Mouse (Mus musculus): Measurements from ENCODE around the gene Psap. TPM values are rescaled to one million over a fixed set of nuclear protein-coding genes. Genes with fewer than 3 reads are reported as not detected.

The Psap gene
- polyA plus RNA-seq, 1 experiment from 2014 or later: 63.6 TPM

GRCm38 (mm10) chr10:60280353-60280752 lies 2.9 kb downstream of the Psap start:
- no peak for DNase-seq (ENCODE audit: low spot score)
- H3K27me3 ChIP-seq (ENCODE audit: control insufficient read depth, insufficient read depth, low read length): no peaks in the 10 kb centered on the region
- peaks cover 17% of the 10 kb centered on the region for H3K4me1 ChIP-seq (replicated peaks; ENCODE audit: control insufficient read depth, insufficient read depth, low read length)
- WGBS: 91% methylated on average over 6 of the region's 6 CpGs
- H3K27ac ChIP-seq (ENCODE audit: low read depth, low read length): no peak overlapping the region
- H3K4me2 ChIP-seq (ENCODE audit: low read depth, low read length, severe bottlenecking): no peak overlapping the region
- H3K4me3 ChIP-seq (ENCODE audit: low read depth, low read length): no peak overlapping the region
- no peaks in the 10 kb centered on the region for H3K36me3 ChIP-seq (ENCODE audit: control insufficient read depth, insufficient read depth, low read length)
- H3K9me3 ChIP-seq (ENCODE audit: control insufficient read depth, low read length): no peaks in the 10 kb centered on the region
- no peak for ATAC-seq (replicated peaks; ENCODE audit: low FRiP score)
- no peak overlapping the region for H3K9ac ChIP-seq (ENCODE audit: low read length)

- Histone ChIP-seq H3K27ac (ENCODE audit: low read depth, low read length) (no peak overlapping the region), H3K9ac (ENCODE audit: low read length) (no peak overlapping the region), H3K27me3 (ENCODE audit: control insufficient read depth, insufficient read depth, low read length) (no peaks in the 10 kb centered on the region), H3K4me1 (replicated peaks; ENCODE audit: control insufficient read depth, insufficient read depth, low read length) (peaks cover 28% of the 10 kb centered on the region), H3K9me3 (ENCODE audit: control insufficient read depth, low read length) (no peaks in the 10 kb centered on the region), H3K36me3 (ENCODE audit: control insufficient read depth, insufficient read depth, low read length) (no peaks in the 10 kb centered on the region), H3K4me3 (ENCODE audit: low read depth, low read length) (no peak overlapping the region), H3K4me2 (ENCODE audit: low read depth, low read length, severe bottlenecking) (no peak overlapping the region)
- DNase-seq (ENCODE audit: low spot score): no peak
- ATAC-seq (replicated peaks; ENCODE audit: low FRiP score): no peak
- 90% methylated on average over 9 of the region's 9 CpGs for WGBS
These were observed 4.2 kb downstream of the Psap start for GRCm38 (mm10) chr10:60281571-60282050.

GRCm38 (mm10) chr10:60282116-60283014 lies 4.9 kb downstream of the Psap start:
- WGBS: 74% methylated on average over 10 of the region's 10 CpGs
- H3K4me1 ChIP-seq (replicated peaks; ENCODE audit: control insufficient read depth, insufficient read depth, low read length): peaks cover 30% of the 10 kb centered on the region

GRCm38 (mm10) chr10:60284248-60284647 lies 6.8 kb downstream of the Psap start:
- H3K4me2 ChIP-seq (ENCODE audit: low read depth, low read length, severe bottlenecking): no peak overlapping the region
- H3K36me3 ChIP-seq (ENCODE audit: control insufficient read depth, insufficient read depth, low read length): no peaks in the 10 kb centered on the region
- no peaks in the 10 kb centered on the region for H3K27me3 ChIP-seq (ENCODE audit: control insufficient read depth, insufficient read depth, low read length)
- no peak for ATAC-seq (replicated peaks; ENCODE audit: low FRiP score)
- H3K9ac ChIP-seq (ENCODE audit: low read length): no peak overlapping the region; the same call in 1 of the 2 replicates
- no peak for DNase-seq (ENCODE audit: low spot score)
- H3K9me3 ChIP-seq (ENCODE audit: control insufficient read depth, low read length): no peaks in the 10 kb centered on the region
- H3K4me3 ChIP-seq (ENCODE audit: low read depth, low read length): no peak overlapping the region
- no peak overlapping the region for H3K27ac ChIP-seq (ENCODE audit: low read depth, low read length)
- WGBS: 74% methylated on average over 6 of the region's 6 CpGs
- peaks cover 30% of the 10 kb centered on the region for H3K4me1 ChIP-seq (replicated peaks; ENCODE audit: control insufficient read depth, insufficient read depth, low read length)

More at GRCm38 (mm10) chr10:60282116-60283014, 4.9 kb downstream of the Psap start:
- DNase-seq (ENCODE audit: low spot score) (no peak), ATAC-seq (replicated peaks; ENCODE audit: low FRiP score) (no peak)
- no peaks in the 10 kb centered on the region for H3K27me3 ChIP-seq (ENCODE audit: control insufficient read depth, insufficient read depth, low read length)
- H3K4me3 ChIP-seq (ENCODE audit: low read depth, low read length): no peak overlapping the region
- H3K4me2 ChIP-seq (ENCODE audit: low read depth, low read length, severe bottlenecking): no peak overlapping the region
- H3K9ac ChIP-seq (ENCODE audit: low read length): no peak overlapping the region
- H3K27ac ChIP-seq (ENCODE audit: low read depth, low read length): no peak overlapping the region
- H3K9me3 ChIP-seq (ENCODE audit: control insufficient read depth, low read length): no peaks in the 10 kb centered on the region
- no peaks in the 10 kb centered on the region for H3K36me3 ChIP-seq (ENCODE audit: control insufficient read depth, insufficient read depth, low read length)

- no peaks in the 10 kb centered on the region for H3K36me3 ChIP-seq (ENCODE audit: control insufficient read depth, insufficient read depth, low read length)
- H3K27ac ChIP-seq (ENCODE audit: low read depth, low read length): peak overlapping the region; percentile 73; the same call in 1 of the 2 replicates
- peak overlapping the region; percentile 35 for H3K9ac ChIP-seq (ENCODE audit: low read length)
- 65% methylated on average over 8 of the region's 8 CpGs for WGBS
- ATAC-seq (replicated peaks; ENCODE audit: low FRiP score): no peak
- no peak overlapping the region for H3K4me3 ChIP-seq (ENCODE audit: low read depth, low read length)
- H3K4me2 ChIP-seq (ENCODE audit: low read depth, low read length, severe bottlenecking): 0 out of 2 replicates have a peak overlapping the region, but pooled peaks have one; percentile 45
- no peaks in the 10 kb centered on the region for H3K27me3 ChIP-seq (ENCODE audit: control insufficient read depth, insufficient read depth, low read length)
- no peaks in the 10 kb centered on the region for H3K9me3 ChIP-seq (ENCODE audit: control insufficient read depth, low read length)
- peaks cover 30% of the 10 kb centered on the region for H3K4me1 ChIP-seq (replicated peaks; ENCODE audit: control insufficient read depth, insufficient read depth, low read length)
- DNase-seq (ENCODE audit: low spot score): no peak
These were observed 7.3 kb downstream of the Psap start for GRCm38 (mm10) chr10:60284676-60285111.

- no peak for DNase-seq (ENCODE audit: low spot score)
These were observed 7.8 kb downstream of the Psap start for GRCm38 (mm10) chr10:60285183-60285582.

GRCm38 (mm10) chr10:60285676-60286372 lies 8.4 kb downstream of the Psap start:
- DNase-seq (ENCODE audit: low spot score) (peak; percentile 83), ATAC-seq (replicated peaks; ENCODE audit: low FRiP score) (peak; percentile 70)
- Histone ChIP-seq H3K9me3 (ENCODE audit: control insufficient read depth, low read length) (no peaks in the 10 kb centered on the region), H3K36me3 (ENCODE audit: control insufficient read depth, insufficient read depth, low read length) (no peaks in the 10 kb centered on the region), H3K27ac (ENCODE audit: low read depth, low read length) (peak overlapping the region; percentile 73), H3K27me3 (ENCODE audit: control insufficient read depth, insufficient read depth, low read length) (no peaks in the 10 kb centered on the region), H3K4me2 (ENCODE audit: low read depth, low read length, severe bottlenecking) (peak overlapping the region; percentile 45), H3K4me1 (replicated peaks; ENCODE audit: control insufficient read depth, insufficient read depth, low read length) (peaks cover 30% of the 10 kb centered on the region), H3K9ac (ENCODE audit: low read length) (peak overlapping the region; percentile 35), H3K4me3 (ENCODE audit: low read depth, low read length) (peak overlapping the region; percentile 8; the same call in 1 of the 2 replicates)
- 43% methylated on average over 14 of the region's 14 CpGs for WGBS

More at GRCm38 (mm10) chr10:60285183-60285582, 7.8 kb downstream of the Psap start:
- Histone ChIP-seq H3K36me3 (ENCODE audit: control insufficient read depth, insufficient read depth, low read length) (no peaks in the 10 kb centered on the region), H3K4me3 (ENCODE audit: low read depth, low read length) (peak overlapping the region; percentile 8; the same call in 1 of the 2 replicates), H3K27me3 (ENCODE audit: control insufficient read depth, insufficient read depth, low read length) (no peaks in the 10 kb centered on the region), H3K27ac (ENCODE audit: low read depth, low read length) (peak overlapping the region; percentile 73), H3K4me1 (replicated peaks; ENCODE audit: control insufficient read depth, insufficient read depth, low read length) (peaks cover 30% of the 10 kb centered on the region), H3K4me2 (ENCODE audit: low read depth, low read length, severe bottlenecking) (peak overlapping the region; percentile 45), H3K9ac (ENCODE audit: low read length) (peak overlapping the region; percentile 35), H3K9me3 (ENCODE audit: control insufficient read depth, low read length) (no peaks in the 10 kb centered on the region)
- ATAC-seq (replicated peaks; ENCODE audit: low FRiP score): peak; percentile 61
- 69% methylated on average over 8 of the region's 8 CpGs for WGBS

- peaks cover 30% of the 10 kb centered on the region for H3K4me1 ChIP-seq (replicated peaks; ENCODE audit: control insufficient read depth, insufficient read depth, low read length)
- no peaks in the 10 kb centered on the region for H3K27me3 ChIP-seq (ENCODE audit: control insufficient read depth, insufficient read depth, low read length)
- H3K4me2 ChIP-seq (ENCODE audit: low read depth, low read length, severe bottlenecking): no peak overlapping the region
- H3K9ac ChIP-seq (ENCODE audit: low read length): no peak overlapping the region
- no peak overlapping the region for H3K4me3 ChIP-seq (ENCODE audit: low read depth, low read length)
- no peak for DNase-seq (ENCODE audit: low spot score)
- H3K27ac ChIP-seq (ENCODE audit: low read depth, low read length): peak overlapping the region; percentile 73
- no peak for ATAC-seq (replicated peaks; ENCODE audit: low FRiP score)
- H3K9me3 ChIP-seq (ENCODE audit: control insufficient read depth, low read length): no peaks in the 10 kb centered on the region
- WGBS: 92% methylated on average over 7 of the region's 7 CpGs
- no peaks in the 10 kb centered on the region for H3K36me3 ChIP-seq (ENCODE audit: control insufficient read depth, insufficient read depth, low read length)
These were observed 9.1 kb downstream of the Psap start for GRCm38 (mm10) chr10:60286546-60286945.
